Mouse (Mus musculus) cerebellum, adult (tissue): ENCODE measurements around the gene Bckdha.
A peak's percentile ranks its signal among the peaks of the same experiment; 100 is the strongest.

Experiments used
- ATAC-seq: cut with Nextera tagmentation; 2 replicates; pipeline ENCODE4 v1.9.2; 2017; ENCODE audit warnings: mild to moderate bottlenecking, moderate library complexity, mixed read lengths; ENCODE audit not compliant: insufficient number of reproducible peaks, low FRiP score, low TSS enrichment

Bckdha gene

GRCm38 (mm10) chr7:25649839-25650238 lies 8.9 kb downstream of the Bckdha start:
- ATAC-seq, result no peak

GRCm38 (mm10) chr7:25647574-25648123 lies 11.1 kb downstream of the Bckdha start:
- no peak for ATAC-seq

- no peak for ATAC-seq
Measured at GRCm38 (mm10) chr7:25645074-25645473, 13.7 kb downstream of the Bckdha start.

- no peak for ATAC-seq
Measured at GRCm38 (mm10) chr7:25644631-25645030, 14.2 kb downstream of the Bckdha start.

GRCm38 (mm10) chr7:25644136-25644535 lies 14.6 kb downstream of the Bckdha start:
- ATAC-seq, result no peak

- ATAC-seq, result no peak
Measured at GRCm38 (mm10) chr7:25639754-25640153, 19.0 kb downstream of the Bckdha start.

GRCm38 (mm10) chr7:25637099-25637498 lies 21.7 kb downstream of the Bckdha start:
- ATAC-seq, result no peak

- no peak for ATAC-seq
Measured at GRCm38 (mm10) chr7:25636373-25636772, 22.4 kb downstream of the Bckdha start.

GRCm38 (mm10) chr7:25632679-25633078 lies 26.1 kb downstream of the Bckdha start:
- ATAC-seq, result no peak

- ATAC-seq, result no peak
Measured at GRCm38 (mm10) chr7:25628323-25628620, 30.5 kb downstream of the Bckdha start.

GRCm38 (mm10) chr7:25627431-25628322 lies 31.1 kb downstream of the Bckdha start:
- ATAC-seq, result no peak

- 0 out of 2 replicates have a peak, but pooled peaks have one; percentile 24 for ATAC-seq
Measured at GRCm38 (mm10) chr7:25626509-25627430, 32.0 kb downstream of the Bckdha start, which contains the start of gene B3gnt8. B3gnt8 (plus strand) TSS chr7:25626654.

GRCm38 (mm10) chr7:25625594-25626250 lies 33.1 kb downstream of the Bckdha start:
- no peak for ATAC-seq

GRCm38 (mm10) chr7:25624851-25625250 lies 33.9 kb downstream of the Bckdha start:
- ATAC-seq, result no peak

- no peak for ATAC-seq
Measured at GRCm38 (mm10) chr7:25623857-25624370, 34.9 kb downstream of the Bckdha start.

GRCm38 (mm10) chr7:25620751-25621150 lies 38.0 kb downstream of the Bckdha start:
- ATAC-seq, result no peak

GRCm38 (mm10) chr7:25620101-25620500 lies 38.7 kb downstream of the Bckdha start:
- ATAC-seq, result no peak

- ATAC-seq, result no peak
Measured at GRCm38 (mm10) chr7:25619722-25619991, 39.1 kb downstream of the Bckdha start.

GRCm38 (mm10) chr7:25618865-25619721 lies 39.7 kb downstream of the Bckdha start, which contains the start of gene Dmac2:
Dmac2 (plus strand) TSS chr7:25619414.
- ATAC-seq, result peak; percentile 86
